Mouse (Mus musculus) layer of hippocampus, postnatal 25 days (tissue): ENCODE results near the gene Ccl7. TPM values are rescaled to one million over a fixed set of nuclear protein-coding genes. Genes with fewer than 3 reads are reported as not detected.

ENCODE experiments used
- total RNA-seq, 2 experiments: library from RNA; stranded (reverse); gene quantifications; 2 replicates each; pipeline ENCODE4 v1.2.3; 2021

Ccl7 gene
- total RNA-seq, 2 experiments from 2014 or later, result not detected

Other genes starting within 250 kb of the Ccl7 start
- under 1 TPM; 0.12 to 0.15 TPM for gene 5530401A14Rik, start 185.0 kb upstream of the Ccl7 start, total RNA-seq
- gene Asic2, start 77.3 kb upstream of the Ccl7 start, total RNA-seq, result 10 to 100 TPM; 58.4 to 61.0 TPM
- not detected for gene Ccl2, start 10.1 kb upstream of the Ccl7 start, total RNA-seq
- gene Gm17268, start 7.2 kb upstream of the Ccl7 start, total RNA-seq, result not detected
- under 1 TPM; 0.34 to 0.35 TPM for gene Ccl11, start 12.1 kb downstream of the Ccl7 start, total RNA-seq
- gene Ccl12, start 56.1 kb downstream of the Ccl7 start, total RNA-seq, result not detected
- not detected for gene Ccl8, start 69.5 kb downstream of the Ccl7 start, total RNA-seq